Mouse (Mus musculus): Measurements from ENCODE around the gene Smarcd1.

GRCm38 (mm10) chr15:99712666-99713559 lies 11.0 kb downstream of the Smarcd1 start:
- TF ChIP-seq POLR2A (IDR thresholded peaks at IDR 0.05; ENCODE audit: borderline replicate concordance, extremely low read depth, insufficient read depth, insufficient read length, poor library complexity, severe bottlenecking) (no peak), CTCF (IDR thresholded peaks at IDR 0.05; ENCODE audit: borderline replicate concordance, extremely low read depth, insufficient read depth, insufficient read length) (no peak)
